8 mouse cellular contexts compared by ENCODE assay signal in the genomic region with DNA sequence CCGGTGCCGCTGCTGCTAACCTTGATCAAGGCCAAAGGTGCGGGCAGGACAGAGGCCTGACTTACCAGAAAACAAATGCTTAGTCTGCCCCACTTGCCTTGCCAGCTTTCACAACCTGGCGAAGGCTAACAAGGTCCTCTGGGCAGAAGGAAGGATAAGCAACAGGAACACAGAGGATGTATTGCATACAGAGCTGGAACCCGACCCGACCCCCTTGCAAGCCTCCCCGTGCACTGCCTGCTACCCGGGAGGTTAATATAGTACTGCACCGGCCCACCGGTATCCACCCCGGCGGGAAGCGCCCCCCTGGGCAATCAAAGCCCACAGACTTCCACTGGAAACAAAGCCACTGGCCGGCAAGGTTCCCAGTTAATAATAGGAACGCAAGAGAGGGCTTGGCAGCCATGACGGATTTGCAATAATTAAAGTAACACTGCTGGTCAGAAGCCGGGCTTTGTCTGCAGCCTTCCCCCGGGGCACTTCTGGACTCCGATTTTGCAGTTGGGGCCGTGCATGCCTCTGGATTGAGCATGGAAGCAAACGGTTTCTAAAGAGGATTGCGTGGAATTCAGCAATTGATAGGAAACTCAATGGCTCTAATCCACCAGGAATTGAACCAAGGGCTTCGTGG. TPM values are rescaled to one million over a fixed set of nuclear protein-coding genes. Genes with fewer than 3 reads are reported as not detected.
DNase-seq lines count a peak whose midpoint lies in the region; ATAC-seq lines count a peak whose summit lies in the region.
"Had no signal": no experiment of that assay in that cellular context is flagged by ENCODE, and none has a peak within 500 bp of the region (broad histone marks: within the 10 kb centered on the region; RNA-seq: fewer than 3 reads in every experiment).

No protein-coding gene starts in this region.

- peak; percentile 28 to 32 for DNase-seq in right cerebral cortex, postnatal 10 days (ENCODE audit: low spot score in 2 of 2)
- DNase-seq in right cerebral cortex, adult 2 months (ENCODE audit: low spot score in 2 of 2): no peak
- DNase-seq in gonadal fat pad, adult 2 months (ENCODE audit: low read depth): peak; percentile 74
- DNase-seq in kidney, adult 8-10 months: peak; percentile 45 to 58
- peak; percentile 49 for DNase-seq in neural tube, embryonic 10.5 days (ENCODE audit: extremely low spot score, low spot score)
- no peak for DNase-seq in left cerebral cortex, adult 8-10 months (ENCODE audit: low spot score in 2 of 2)

- no peak for ATAC-seq in megakaryocyte progenitor cell, adult 5-6 weeks (replicated peaks; ENCODE audit: poor library complexity)

RNA-seq across cellular contexts. Expression of gene Kank1, which starts 28.9 kb away (rescaled TPM):
- 42.1 and 51.1 TPM in 2 replicates for polyA plus RNA-seq in gonadal fat pad, adult 2 months (2012; rRNA removed)
- not detected in 2 replicates for total RNA-seq in megakaryocyte progenitor cell, adult 5-6 weeks (2015)
- not detected in 2 replicates for total RNA-seq in megakaryocyte progenitor cell, adult 5-6 weeks (2017)
- 10 to 100 TPM; 13.2 to 15.3 (median 13.7) TPM for total RNA-seq in left cerebral cortex, adult 8-10 months (2022)
- polyA plus RNA-seq: macrophage had no signal

Comparison
In these comparisons a context has a peak if more than half of its experiments do, and no peak if none do; other contexts are left out.
1. DNase-seq: peak in right cerebral cortex, postnatal 10 days (2 of 2), gonadal fat pad, adult 2 months (single experiment), kidney, adult 8-10 months (2 of 2) and neural tube, embryonic 10.5 days (single experiment); none in right cerebral cortex, adult 2 months (0 of 2) and left cerebral cortex, adult 8-10 months (0 of 2).
2. RNA of gene Kank1, which starts 28.9 kb away (total RNA-seq): 13.2 to 15.3 TPM in left cerebral cortex, adult 8-10 months; not detected in megakaryocyte progenitor cell, adult 5-6 weeks; every median in the first group is over 10 times any median in the second.